Comparison of ENCODE assay signal across 7 mouse cellular contexts in genomic region chr2:157605025-157605675, GRCm38 (mm10). TPM values are rescaled to one million over a fixed set of nuclear protein-coding genes. Genes with fewer than 3 reads are reported as not detected.
DNase-seq lines count a peak whose midpoint lies in the region; ATAC-seq and TF ChIP-seq lines count a peak whose summit lies in the region.

No protein-coding gene starts in this region.

- no peaks in the 10 kb centered on the region for H3K36me3 ChIP-seq in midbrain, postnatal 0 days (ENCODE audit: insufficient read depth, low read length)

- peak; percentile 58 for ATAC-seq in inflammation-experienced regulatory T-cells, adult 6 months
- no peak; the same call in 1 of the 2 replicates for ATAC-seq in midbrain, postnatal 0 days (ENCODE audit: low FRiP score)

- DNase-seq in adrenal gland, adult (ENCODE audit: inconsistent age in 2 of 2, low spot score in 1 of 2) = peak; percentile 66 to 88
- peak; percentile 85 to 90 for DNase-seq in cerebellum, postnatal 25 days
- peak; percentile 81 for DNase-seq in gastrocnemius, adult 2 months
- peak; percentile 59 to 88 for DNase-seq in left cerebral cortex, postnatal 14 days (ENCODE audit: low spot score in 2 of 2)
- peak; percentile 74 for DNase-seq in midbrain, postnatal 0 days (ENCODE audit: low spot score)
- peak; percentile 71 to 85 for DNase-seq in spleen, postnatal 10 days (ENCODE audit: low spot score in 2 of 2)

- H3K4me2 ChIP-seq in midbrain, postnatal 0 days (ENCODE audit: low read depth, low read length, poor library complexity, severe bottlenecking) = no peak overlapping the region

- 5% methylated on average over 18 of the region's 18 CpGs for WGBS in midbrain, postnatal 0 days

- H3K4me1 ChIP-seq in midbrain, postnatal 0 days (ENCODE audit: insufficient read depth, low read length) = peaks cover 7% of the 10 kb centered on the region; the same call in 1 of the 2 replicates

- intact Hi-C loops in gastrocnemius, adult 2 months (cut with DNase I) = loop anchor here (5.0 kb wide), 1 partner anchor 602 kb away; no protein-coding TSS in a partner anchor
- intact Hi-C loops in left cerebral cortex, postnatal 14 days (cut with DNase I) = loop anchor here (2.0 to 10.0 kb wide), 3 partner anchors 450 to 742 kb away; no protein-coding TSS in a partner anchor

- TF ChIP-seq CTCF in gastrocnemius, adult 2 months (IDR thresholded peaks at IDR 0.05) = peak; percentile 99
- TF ChIP-seq CTCF in midbrain, postnatal 0 days (IDR thresholded peaks at IDR 0.05) = peak; percentile 98

- H3K9me3 ChIP-seq in midbrain, postnatal 0 days (ENCODE audit: low read length) = no peaks in the 10 kb centered on the region

- H3K27me3 ChIP-seq in midbrain, postnatal 0 days (ENCODE audit: insufficient read depth, low read length) = no peaks in the 10 kb centered on the region

- H3K27ac ChIP-seq in gastrocnemius, adult 2 months = no peak overlapping the region
- 0 out of 2 replicates have a peak overlapping the region, but pooled peaks have one; percentile 26 for H3K27ac ChIP-seq in midbrain, postnatal 0 days (ENCODE audit: low read depth, low read length)

- peak overlapping the region; percentile 33; the same call in 1 of the 2 replicates for H3K9ac ChIP-seq in midbrain, postnatal 0 days (replicated peaks; ENCODE audit: low read length, poor library complexity, severe bottlenecking)

- no peak overlapping the region for H3K4me3 ChIP-seq in gastrocnemius, adult 2 months
- no peak overlapping the region for H3K4me3 ChIP-seq in midbrain, postnatal 0 days (ENCODE audit: low read depth, low read length)

RNA-seq across cellular contexts. Expression of gene Blcap, which starts 34.1 kb away (rescaled TPM):
- 10 to 100 TPM; 29.7 to 36.5 TPM for total RNA-seq in gastrocnemius, adult 2 months (2021)
- 10 to 100 TPM; 13.9 to 21.2 (median 15.1) TPM for polyA plus RNA-seq in inflammation-experienced regulatory T-cells, adult 6 months (2017; shearing (Covaris generic))
- total RNA-seq in left cerebral cortex, postnatal 14 days (2021) = 100 to 1,000 TPM; 103 to 116 TPM
- total RNA-seq in midbrain, postnatal 0 days (2014; rRNA removed) = 307 and 309 TPM in 2 replicates
- polyA plus RNA-seq in midbrain, postnatal 0 days (2015; fragmentation: Nextera tagmentation; extraction: Ambion mirVana) = 394 and 397 TPM in 2 replicates

RNA-seq across cellular contexts. Expression of gene Nnat, which starts 45.3 kb away (rescaled TPM):
- total RNA-seq in gastrocnemius, adult 2 months (2021) = under 1 TPM; 0.20 to 0.36 TPM
- polyA plus RNA-seq in inflammation-experienced regulatory T-cells, adult 6 months (2017; shearing (Covaris generic)) = under 1 TPM in 1 of 3 experiments, not detected in 2; 0.67 TPM
- 100 to 1,000 TPM; 283 to 425 TPM for total RNA-seq in left cerebral cortex, postnatal 14 days (2021)
- 7,900 and 8,478 TPM in 2 replicates for total RNA-seq in midbrain, postnatal 0 days (2014; rRNA removed)
- 8,374 and 8,478 TPM in 2 replicates for polyA plus RNA-seq in midbrain, postnatal 0 days (2015; fragmentation: Nextera tagmentation; extraction: Ambion mirVana)

Comparison
In these comparisons a context has a peak if more than half of its experiments do, and no peak if none do; other contexts are left out.
1. RNA of gene Nnat, which starts 45.3 kb away (total RNA-seq): 7,900 to 8,478 TPM in midbrain, postnatal 0 days and 283 to 425 TPM in left cerebral cortex, postnatal 14 days; 0.20 to 0.36 TPM in gastrocnemius, adult 2 months; every median in the first group is over 100 times any median in the second.
2. Peak in every context shown above with its lines, with median percentiles within 50 percentile points of each other: DNase-seq.